Mouse (Mus musculus): Measurements from ENCODE around the gene Tomm5.

DNA sequence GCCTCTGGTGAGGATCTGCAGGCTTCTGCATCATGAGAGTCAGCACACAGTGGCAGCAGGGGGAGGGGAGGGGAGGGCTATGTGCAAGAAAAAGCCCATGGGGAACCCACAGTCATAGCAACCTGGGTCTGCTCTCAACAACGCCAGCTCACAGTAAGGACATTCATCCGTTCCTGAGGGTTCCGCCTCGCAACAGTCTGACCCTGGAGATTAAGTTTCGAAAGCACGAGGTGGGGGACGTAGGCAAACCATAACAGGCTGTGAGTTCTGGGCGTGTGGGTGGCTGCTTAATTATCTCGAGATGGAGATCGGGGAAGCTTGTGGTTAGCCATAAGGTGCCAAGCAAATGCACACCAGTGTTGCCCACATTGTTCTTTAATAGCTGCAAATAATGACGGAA, 34.5 kb upstream of the Tomm5 start:
- TF ChIP-seq CTCF (IDR thresholded peaks at IDR 0.05; ENCODE audit: extremely low read depth, insufficient read length, insufficient replicate concordance, low read depth, low read length): no peak
- no peak for TF ChIP-seq POLR2A (IDR thresholded peaks at IDR 0.05; ENCODE audit: low read depth, low read length)

All from small intestine, adult 2 months (tissue).